Mouse (Mus musculus) right cerebral cortex, postnatal 36 days (tissue): ENCODE data around the gene Smim27.
"Not testable (repeated sequence)": the region's sequence is repeated elsewhere in the genome, so short reads cannot be mapped to it uniquely, and the experiment has no call there.

Experiments used
- DNase-seq, 2 experiments: peaks; one replicate each; pipeline ENCODE4 v3.0.0; 2022; ENCODE audit warnings: low spot score in 2 of 2, mixed read lengths in 1 of 2

Smim27 gene

GRCm38 (mm10) chr4:40264321-40264720 is 5.1 kb upstream of the Smim27 start:
- no peak for DNase-seq

DNA sequence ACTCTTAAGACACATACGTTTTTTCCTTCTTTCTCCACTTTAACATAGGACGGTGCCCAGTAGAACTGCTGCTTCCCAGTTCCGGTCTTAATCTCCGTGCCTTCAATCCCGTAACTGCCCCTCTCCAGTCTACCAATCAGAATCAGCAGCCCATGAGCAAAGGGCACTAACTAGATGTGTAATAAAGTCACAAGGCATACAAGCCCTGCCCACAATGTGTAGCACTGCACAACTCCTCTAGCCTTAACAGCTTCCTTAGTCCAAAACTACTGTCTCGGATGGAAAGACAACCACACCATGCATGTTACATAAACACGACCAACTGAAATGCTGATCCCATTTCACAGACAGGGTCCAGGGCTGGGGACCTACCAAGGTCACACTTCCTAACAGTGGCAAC is 1.7 kb upstream of the Smim27 start:
- DNase-seq: no peak

- peak; percentile 87 to 89 for DNase-seq
These were observed 1.1 kb upstream of the Smim27 start for GRCm38 (mm10) chr4:40268204-40268813.

- peak in 1 of 2 experiments; percentile 6 for DNase-seq
These were observed 544 bp upstream of the Smim27 start for GRCm38 (mm10) chr4:40268835-40269234.

DNA sequence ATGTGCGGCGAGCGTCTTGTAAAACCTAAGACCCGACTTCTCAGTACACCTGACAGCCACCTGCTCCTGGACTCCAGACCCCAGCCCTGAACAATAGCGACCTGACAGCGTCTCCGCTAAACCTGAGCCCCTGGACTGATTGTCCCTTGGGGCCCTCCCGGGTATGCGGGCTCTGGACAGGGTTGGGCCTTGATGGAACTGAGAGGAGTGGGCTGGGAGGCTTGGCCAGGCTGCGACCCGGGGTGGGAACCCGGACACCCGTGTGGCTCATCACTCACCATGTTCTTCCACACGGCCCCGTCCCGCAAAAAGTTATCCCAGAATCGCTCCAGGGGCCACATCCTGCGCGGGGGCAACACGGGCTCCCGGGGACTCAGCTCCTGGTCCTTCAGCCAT is 9.5 kb downstream of the Smim27 start:
- DNase-seq: no peak

GRCm38 (mm10) chr4:40279276-40279900 is 10.0 kb downstream of the Smim27 start, which contains the start of gene Ndufb6:
TSS of gene Ndufb6 (minus strand) at chr4:40279421.
- peak; percentile 87 to 88 for DNase-seq

- peak; percentile 47 to 49 for DNase-seq
These were observed 16.2 kb downstream of the Smim27 start for GRCm38 (mm10) chr4:40285582-40285981.

DNA sequence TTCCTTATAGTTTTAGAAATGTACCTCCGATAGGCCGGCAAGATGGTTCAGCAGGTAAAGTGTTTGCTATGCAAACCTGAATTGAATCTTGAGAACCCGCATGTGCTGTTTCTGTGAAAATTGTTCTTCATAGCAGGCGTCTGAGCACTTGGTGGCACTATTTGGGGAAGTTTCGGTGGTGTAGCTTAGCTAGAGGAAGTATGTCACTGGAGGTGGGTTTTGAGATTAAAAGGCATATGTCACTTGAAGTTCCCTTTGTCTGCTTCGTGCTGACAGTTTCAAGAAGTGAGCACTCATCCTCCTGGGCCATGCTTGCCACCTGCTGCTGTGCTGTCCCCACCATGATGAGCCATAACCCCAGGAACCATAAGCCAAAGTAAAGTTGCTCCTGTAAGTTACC is 18.0 kb downstream of the Smim27 start:
- DNase-seq: no peak

GRCm38 (mm10) chr4:40289046-40289445 is 19.7 kb downstream of the Smim27 start:
- no peak for DNase-seq

- not testable (repeated sequence) for DNase-seq
These were observed 22.1 kb downstream of the Smim27 start for GRCm38 (mm10) chr4:40291511-40291910.

DNA sequence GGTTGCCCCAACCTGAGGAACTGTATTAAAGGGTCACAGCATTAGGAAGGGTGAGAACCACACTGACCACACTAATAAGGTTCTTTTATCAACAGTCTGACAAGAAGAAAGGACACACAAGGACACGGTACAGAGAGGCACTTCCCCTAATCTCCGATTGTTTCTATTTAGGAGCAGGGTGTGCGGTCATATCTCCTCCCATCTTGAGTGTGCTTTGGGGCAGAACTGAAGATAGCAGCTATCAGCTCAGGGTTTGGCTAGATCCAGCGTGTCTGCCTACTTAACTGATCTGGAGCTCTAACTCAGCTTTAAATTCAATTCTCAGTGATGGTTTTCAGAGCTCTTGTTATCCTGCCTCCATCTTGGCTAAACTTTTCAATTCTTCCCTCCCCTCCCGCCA is 29.8 kb downstream of the Smim27 start:
- DNase-seq: no peak

- peak; percentile 54 to 73 for DNase-seq
These were observed 31.9 kb downstream of the Smim27 start for GRCm38 (mm10) chr4:40301076-40301789.

GRCm38 (mm10) chr4:40302445-40303125 is 33.2 kb downstream of the Smim27 start:
- no peak for DNase-seq

- no peak for DNase-seq
These were observed 40.3 kb downstream of the Smim27 start for GRCm38 (mm10) chr4:40309682-40310081.

GRCm38 (mm10) chr4:40310796-40311383 is 41.5 kb downstream of the Smim27 start:
- no peak for DNase-seq

DNA sequence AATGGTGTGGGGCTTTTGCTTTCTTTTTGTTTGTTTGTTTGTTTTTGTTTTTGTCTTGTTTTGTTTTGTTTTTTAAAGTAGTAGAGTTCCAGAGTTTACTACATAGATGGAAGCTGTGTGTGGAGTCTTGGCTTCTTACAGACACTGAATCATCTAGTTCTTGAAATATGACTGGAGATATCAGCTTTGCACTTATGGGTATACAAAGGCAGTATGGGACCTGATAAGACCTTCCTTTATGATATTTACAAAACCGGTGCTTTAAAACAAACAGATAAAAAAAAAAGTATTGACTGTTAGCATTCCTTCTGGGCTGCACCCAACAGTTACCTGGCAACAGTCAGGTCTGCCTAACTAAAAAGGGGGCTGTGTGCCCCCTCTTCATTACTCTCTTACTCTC is 42.8 kb downstream of the Smim27 start:
- DNase-seq: no peak

GRCm38 (mm10) chr4:40313026-40313425 is 43.6 kb downstream of the Smim27 start:
- no peak for DNase-seq

GRCm38 (mm10) chr4:40317404-40317803 is 48.0 kb downstream of the Smim27 start:
- DNase-seq: no peak
